Mouse (Mus musculus) gonadal fat pad, adult 2 months (tissue): ENCODE results near the gene Tgm2. TPM values are rescaled to one million over a fixed set of nuclear protein-coding genes. Genes with fewer than 3 reads are reported as not detected.

Experiments
- DNase-seq: peaks from one replicate; pipeline ENCODE4 v3.0.0-alpha.2; 2012; ENCODE audit warnings: low read depth
- polyA plus RNA-seq: library from polyadenylated mRNA; depleted of rRNA; stranded (reverse); fragments of >200 nt; gene quantifications from 2 replicates; pipeline ENCODE4 v1.2.3, GENCODE M21; 2012; rRNA removed

Gene Tgm2
- polyA plus RNA-seq, 1 experiment: 193 TPM

DNA sequence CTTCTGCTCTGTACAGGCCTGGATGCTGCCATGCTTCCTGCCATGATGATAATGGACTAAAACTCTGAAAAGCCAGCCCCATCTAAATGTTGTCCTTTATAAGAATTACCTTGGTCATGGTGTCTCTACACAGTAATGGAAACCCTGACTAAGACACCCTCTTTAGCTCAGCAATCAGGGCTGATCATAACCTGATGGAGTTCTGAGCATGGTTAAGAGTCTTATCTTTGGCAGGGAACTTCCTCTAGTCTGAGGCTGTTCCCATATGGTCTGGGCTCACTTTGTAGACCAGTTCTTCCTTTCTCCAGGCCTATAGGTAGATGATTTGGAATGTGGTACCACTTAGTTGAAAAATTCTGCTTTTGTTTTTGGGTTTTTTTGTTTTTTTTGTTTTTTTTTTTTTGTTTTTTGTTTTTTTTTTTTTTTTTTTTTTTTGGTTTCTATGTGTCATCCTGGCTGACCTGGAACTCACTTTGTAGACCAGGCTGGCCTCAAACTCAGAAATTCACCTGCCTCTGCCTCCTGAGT lies 77.7 kb downstream of the Tgm2 start:
- DNase-seq: no peak

DNA sequence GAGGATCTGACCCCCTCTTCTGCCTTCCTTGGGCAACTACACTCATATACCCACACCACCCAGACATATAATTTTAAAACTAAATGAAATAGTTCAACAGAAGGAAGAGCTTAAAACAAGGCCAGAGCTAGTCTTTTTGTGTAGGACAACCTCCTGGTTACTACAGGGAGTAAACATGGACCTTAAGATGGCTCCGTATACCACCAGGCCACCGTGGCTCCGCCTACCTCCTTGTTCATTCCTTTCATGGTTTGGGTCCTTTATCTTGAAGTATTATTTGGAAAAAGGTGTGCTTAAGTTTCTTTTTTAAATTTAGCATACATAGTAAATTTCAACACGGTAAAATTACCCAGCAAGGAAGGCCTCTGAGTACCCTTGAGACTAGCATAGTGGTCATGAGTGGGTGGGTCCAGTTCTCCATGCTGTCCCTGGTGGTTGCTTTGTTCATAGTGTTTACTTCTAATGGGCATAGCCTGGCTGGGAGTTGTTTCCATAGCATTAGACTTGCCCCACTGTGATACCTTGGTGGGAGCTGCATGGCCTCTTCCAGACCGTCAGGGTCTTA lies 78.9 kb downstream of the Tgm2 start:
- no peak for DNase-seq

- no peak for DNase-seq
Observed at GRCm38 (mm10) chr2:158066456-158066855, 79.8 kb downstream of the Tgm2 start.

Other genes with a start within 250 kb of the Tgm2 start
- not detected in 2 replicates for gene Vstm2l, start 231.8 kb downstream of the Tgm2 start, polyA plus RNA-seq
- 18.7 and 20.0 TPM in 2 replicates for gene Tti1, start 118.0 kb downstream of the Tgm2 start, polyA plus RNA-seq
- gene Rprd1b, start 117.9 kb downstream of the Tgm2 start, polyA plus RNA-seq: 16.2 and 18.1 TPM in 2 replicates
- gene D630003M21Rik, start 82.8 kb upstream of the Tgm2 start, polyA plus RNA-seq: 15.4 and 19.9 TPM in 2 replicates
- gene Bpi, start 111.7 kb upstream of the Tgm2 start, polyA plus RNA-seq: 75.2 and 92.0 TPM in 2 replicates
- 177 and 360 TPM in 2 replicates for gene Lbp, start 160.1 kb upstream of the Tgm2 start, polyA plus RNA-seq
- gene Snhg11, start 229.2 kb upstream of the Tgm2 start, polyA plus RNA-seq: 12.0 and 19.4 TPM in 2 replicates